Mouse (Mus musculus): Measurements from ENCODE around the gene Stk11. TPM values are rescaled to one million over a fixed set of nuclear protein-coding genes. Genes with fewer than 3 reads are reported as not detected.

Stk11 gene
- polyA plus RNA-seq, 1 experiment from 2014 or later, result 19.2 TPM

DNA sequence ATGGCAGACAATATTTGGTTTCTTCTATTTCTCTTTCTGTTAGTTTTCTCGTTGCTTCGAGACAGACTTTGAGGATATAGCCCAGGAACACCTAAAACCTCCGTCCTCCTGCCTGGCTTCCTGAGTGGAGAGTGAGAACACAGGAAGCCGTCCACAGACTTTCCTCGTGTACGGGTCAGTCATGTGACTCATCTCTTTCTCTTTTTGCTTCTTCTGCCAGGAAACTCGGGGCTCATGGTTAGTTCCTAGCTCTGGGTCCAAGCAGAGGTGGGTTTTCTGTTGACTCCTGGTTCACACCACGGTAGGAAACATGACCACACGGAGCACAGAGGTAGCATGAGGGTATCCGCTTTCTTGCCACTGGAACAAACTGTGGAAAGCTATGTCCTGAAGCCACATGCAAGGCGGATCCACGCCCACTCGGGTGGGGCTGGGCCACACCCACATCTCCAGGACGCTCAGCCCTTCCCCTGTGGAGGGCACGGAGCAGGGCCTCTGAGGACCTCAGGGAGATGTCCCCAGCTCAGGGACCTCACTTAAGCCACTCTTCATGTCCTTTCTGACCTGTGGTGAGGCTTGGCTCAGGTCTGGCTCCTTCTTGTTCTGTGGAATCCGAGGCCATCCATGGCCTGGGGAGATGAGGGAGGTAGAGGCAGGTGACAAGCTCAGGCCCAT lies 35.1 kb upstream of the Stk11 start:
- H3K4me3 ChIP-seq (replicated peaks), result no peak overlapping the region
- 72% methylated on average over 16 of the region's 16 CpGs for WGBS
- peak; percentile 67; the same call in 1 of the 2 replicates for ATAC-seq (ENCODE audit: insufficient read depth, low FRiP score, low read depth)
- peaks cover 17% of the 10 kb centered on the region for H3K4me1 ChIP-seq
- no peaks in the 10 kb centered on the region for H3K9me3 ChIP-seq
- peaks cover 29% of the 10 kb centered on the region for H3K36me3 ChIP-seq
- H3K27me3 ChIP-seq (replicated peaks), result no peaks in the 10 kb centered on the region
- no peak overlapping the region for H3K9ac ChIP-seq
- no peak overlapping the region for H3K4me2 ChIP-seq
- no peak overlapping the region for H3K27ac ChIP-seq

DNA sequence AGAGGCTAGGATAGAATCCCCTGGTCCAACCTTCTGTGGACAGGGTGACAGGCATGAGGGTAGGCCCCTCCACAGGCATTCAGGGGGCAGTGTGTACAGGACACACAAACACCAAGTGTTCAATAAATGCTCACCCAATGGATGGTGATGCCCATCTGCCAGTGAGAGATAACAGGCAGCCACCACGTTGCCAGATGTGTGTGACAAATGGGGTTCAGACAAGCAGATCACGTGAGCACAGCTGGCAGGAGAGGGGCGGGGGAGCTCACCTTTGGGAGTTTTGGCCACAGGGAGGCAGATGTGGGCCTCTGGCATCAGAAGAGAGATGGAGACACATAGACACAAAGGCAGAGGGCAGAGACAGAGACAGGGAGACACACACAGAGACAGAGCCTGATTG lies 34.5 kb upstream of the Stk11 start:
- Histone ChIP-seq H3K4me1 (peaks cover 14% of the 10 kb centered on the region), H3K9ac (no peak overlapping the region), H3K9me3 (no peaks in the 10 kb centered on the region), H3K4me3 (replicated peaks) (no peak overlapping the region), H3K36me3 (peaks cover 29% of the 10 kb centered on the region), H3K27me3 (replicated peaks) (no peaks in the 10 kb centered on the region), H3K4me2 (no peak overlapping the region), H3K27ac (no peak overlapping the region)
- peak; percentile 71 for ATAC-seq (ENCODE audit: insufficient read depth, low FRiP score, low read depth)
- WGBS, result 71% methylated on average over 3 of the region's 3 CpGs

DNA sequence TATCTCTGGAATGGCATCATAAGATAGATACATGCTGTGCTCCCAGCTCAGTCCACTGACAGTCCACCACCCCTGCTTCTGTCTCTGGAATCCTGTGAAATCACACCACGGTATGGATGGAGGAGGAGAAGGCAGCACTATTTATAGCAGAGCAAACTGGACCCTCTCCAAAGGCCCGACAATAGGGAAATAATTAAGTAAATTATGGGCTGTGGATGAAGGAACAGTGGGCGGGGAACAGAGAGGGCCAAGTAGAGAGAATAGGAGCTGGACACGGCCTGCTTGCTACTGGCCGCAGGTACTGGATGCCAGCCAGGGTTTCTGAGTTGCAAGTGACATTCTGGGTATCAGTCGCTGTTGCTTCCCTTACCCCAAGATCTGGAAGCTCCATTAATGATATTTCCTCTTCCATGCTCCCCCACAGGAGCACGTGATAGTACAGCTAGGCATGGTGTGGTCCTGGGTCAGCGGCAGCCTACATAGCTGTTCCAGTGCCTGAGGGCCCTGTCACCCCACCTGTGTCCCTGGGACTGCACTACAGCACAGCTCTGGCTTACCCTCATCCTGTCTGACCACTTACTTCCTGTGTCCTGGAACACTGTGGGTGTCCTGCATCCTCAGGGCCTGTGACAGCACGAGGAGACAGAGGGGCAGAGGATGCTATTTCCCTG lies 30.7 kb upstream of the Stk11 start:
- H3K9ac ChIP-seq, result no peak overlapping the region
- WGBS, result 61% methylated on average over 9 of the region's 9 CpGs
- H3K27me3 ChIP-seq (replicated peaks), result no peaks in the 10 kb centered on the region
- ATAC-seq (ENCODE audit: insufficient read depth, low FRiP score, low read depth), result peak; percentile 6; the same call in 1 of the 2 replicates
- H3K4me3 ChIP-seq (replicated peaks), result no peak overlapping the region
- peaks cover 14% of the 10 kb centered on the region for H3K4me1 ChIP-seq
- H3K9me3 ChIP-seq, result no peaks in the 10 kb centered on the region
- peaks cover 29% of the 10 kb centered on the region for H3K36me3 ChIP-seq
- H3K4me2 ChIP-seq, result no peak overlapping the region
- H3K27ac ChIP-seq, result peak overlapping the region; percentile 35; the same call in 1 of the 2 replicates

DNA sequence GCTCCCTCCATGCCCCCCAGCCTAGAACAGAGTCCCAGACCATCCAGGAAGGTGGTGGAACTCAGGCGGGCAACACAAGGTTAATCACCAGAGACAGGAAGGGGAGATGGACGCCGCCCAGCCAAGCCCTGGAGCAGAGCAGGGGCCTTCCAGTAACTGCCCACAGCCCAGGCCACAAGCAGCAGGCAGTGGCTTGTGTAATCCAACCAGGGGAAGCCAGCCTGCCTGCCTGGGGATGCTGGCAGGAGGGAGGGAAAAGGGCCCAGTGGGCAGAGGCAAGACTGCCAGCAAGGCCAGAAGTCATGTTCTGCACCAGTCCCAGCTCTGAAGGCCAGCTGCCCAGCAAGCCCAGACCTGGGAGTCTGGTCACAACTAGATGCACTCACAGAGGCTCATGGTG lies 28.8 kb upstream of the Stk11 start:
- Histone ChIP-seq H3K4me2 (no peak overlapping the region), H3K4me3 (replicated peaks) (no peak overlapping the region), H3K9me3 (no peaks in the 10 kb centered on the region), H3K27ac (no peak overlapping the region), H3K36me3 (peaks cover 19% of the 10 kb centered on the region), H3K4me1 (peaks cover 15% of the 10 kb centered on the region), H3K9ac (no peak overlapping the region), H3K27me3 (replicated peaks) (no peaks in the 10 kb centered on the region)
- WGBS, result 63% methylated on average over 3 of the region's 3 CpGs
- no peak for ATAC-seq (ENCODE audit: insufficient read depth, low FRiP score, low read depth)

DNA sequence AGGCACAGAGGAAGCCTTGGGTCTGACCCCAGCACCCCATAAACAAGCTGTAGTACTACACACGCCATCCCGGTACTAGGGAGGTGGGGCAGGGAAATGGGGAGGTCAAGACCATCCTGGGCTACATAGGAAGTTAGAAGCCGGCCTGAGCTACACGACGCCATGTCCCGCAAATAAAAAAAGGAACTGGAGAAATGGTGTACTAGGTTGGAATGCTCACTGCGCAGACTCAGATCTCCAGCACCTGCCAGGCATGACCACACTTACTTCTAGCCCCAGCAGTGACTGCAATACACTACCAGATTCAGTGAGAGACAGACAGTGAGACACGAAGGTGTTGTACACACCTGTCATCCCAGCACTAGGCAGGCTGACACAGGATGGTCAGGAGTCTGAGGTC lies 28.1 kb upstream of the Stk11 start:
- Histone ChIP-seq H3K9me3 (no peaks in the 10 kb centered on the region), H3K27me3 (replicated peaks) (no peaks in the 10 kb centered on the region), H3K4me3 (replicated peaks) (no peak overlapping the region), H3K36me3 (peaks cover 13% of the 10 kb centered on the region), H3K9ac (no peak overlapping the region), H3K4me2 (no peak overlapping the region), H3K27ac (no peak overlapping the region), H3K4me1 (peaks cover 19% of the 10 kb centered on the region)
- ATAC-seq (ENCODE audit: insufficient read depth, low FRiP score, low read depth), result no peak
- WGBS, result 90% methylated on average over 8 of the region's 8 CpGs

DNA sequence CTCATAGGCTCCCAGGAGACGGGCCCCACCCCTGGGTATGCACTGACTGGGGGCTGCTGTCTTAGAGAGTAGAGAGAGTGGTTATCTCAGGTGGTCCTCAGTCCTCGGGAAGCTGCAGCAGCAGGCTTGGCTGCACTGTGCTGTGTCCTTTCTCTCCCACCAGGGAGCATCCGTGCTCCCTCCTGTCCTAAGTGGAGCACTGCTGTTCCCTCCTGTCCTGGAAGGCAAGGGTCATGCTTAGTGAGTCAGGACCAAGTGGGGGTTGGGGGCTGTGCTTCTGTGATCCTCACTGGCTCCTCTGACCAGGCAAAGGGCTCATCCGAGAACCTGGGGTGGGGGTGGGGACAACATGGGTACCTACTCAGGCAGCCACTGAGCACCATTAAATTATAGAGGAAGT lies 26.5 kb upstream of the Stk11 start:
- Histone ChIP-seq H3K4me2 (no peak overlapping the region), H3K27me3 (replicated peaks) (no peaks in the 10 kb centered on the region), H3K4me1 (peaks cover 18% of the 10 kb centered on the region), H3K27ac (no peak overlapping the region), H3K36me3 (peaks cover 8% of the 10 kb centered on the region), H3K4me3 (replicated peaks) (no peak overlapping the region), H3K9me3 (no peaks in the 10 kb centered on the region), H3K9ac (no peak overlapping the region)
- ATAC-seq (ENCODE audit: insufficient read depth, low FRiP score, low read depth), result no peak
- WGBS, result 58% methylated on average over 4 of the region's 4 CpGs

DNA sequence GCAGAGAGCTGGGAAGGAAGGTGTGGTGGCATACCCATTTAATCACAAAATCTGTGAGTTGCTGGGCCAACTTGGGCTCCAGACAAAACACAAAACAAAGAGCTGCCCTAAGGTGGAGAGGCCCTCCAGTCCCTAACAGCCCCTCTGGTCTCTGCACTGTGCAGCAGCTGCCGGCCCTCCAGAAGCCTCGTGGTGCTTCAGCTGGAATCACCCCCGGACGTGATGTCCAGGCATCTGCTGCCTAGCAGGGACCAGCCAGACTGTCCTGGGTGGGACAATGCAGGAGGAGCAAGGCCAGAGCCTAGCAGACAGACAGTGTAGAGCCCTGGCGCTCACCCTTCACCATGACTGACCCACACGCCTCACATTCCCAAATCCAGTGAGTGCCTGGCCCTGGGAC lies 24.1 kb upstream of the Stk11 start:
- H3K9me3 ChIP-seq, result no peaks in the 10 kb centered on the region
- H3K36me3 ChIP-seq, result no peaks in the 10 kb centered on the region
- ATAC-seq (ENCODE audit: insufficient read depth, low FRiP score, low read depth), result no peak
- no peak overlapping the region for H3K4me3 ChIP-seq (replicated peaks)
- H3K4me1 ChIP-seq, result peaks cover 10% of the 10 kb centered on the region
- H3K27me3 ChIP-seq (replicated peaks), result no peaks in the 10 kb centered on the region
- H3K27ac ChIP-seq, result no peak overlapping the region
- no peak overlapping the region for H3K9ac ChIP-seq
- no peak overlapping the region for H3K4me2 ChIP-seq
- 84% methylated on average over 6 of the region's 6 CpGs for WGBS

DNA sequence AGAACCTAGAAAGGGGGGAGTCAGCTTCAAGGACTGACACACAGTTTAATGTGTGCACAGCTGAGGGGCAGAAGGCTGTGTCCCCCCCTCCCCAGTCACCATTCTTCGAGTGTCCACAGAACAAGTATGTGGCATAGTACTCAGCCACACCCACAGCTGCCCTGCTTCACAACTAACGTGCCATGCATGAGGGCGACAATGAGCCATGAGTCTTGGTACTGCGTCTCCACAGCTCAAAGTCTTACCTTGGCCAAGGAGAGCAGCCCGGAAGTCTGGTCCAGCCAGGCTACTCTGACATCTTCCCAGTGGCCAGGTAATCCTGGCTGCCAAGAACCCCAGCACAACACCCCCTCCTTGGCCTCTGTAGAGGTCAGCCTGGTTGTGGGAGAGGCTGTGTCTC lies 22.9 kb upstream of the Stk11 start:
- Histone ChIP-seq H3K27me3 (replicated peaks) (no peaks in the 10 kb centered on the region), H3K9ac (no peak overlapping the region), H3K9me3 (no peaks in the 10 kb centered on the region), H3K4me3 (replicated peaks) (no peak overlapping the region), H3K27ac (no peak overlapping the region), H3K36me3 (no peaks in the 10 kb centered on the region), H3K4me2 (no peak overlapping the region), H3K4me1 (peaks cover 21% of the 10 kb centered on the region)
- 67% methylated on average over 5 of the region's 5 CpGs for WGBS
- no peak for ATAC-seq (ENCODE audit: insufficient read depth, low FRiP score, low read depth)

DNA sequence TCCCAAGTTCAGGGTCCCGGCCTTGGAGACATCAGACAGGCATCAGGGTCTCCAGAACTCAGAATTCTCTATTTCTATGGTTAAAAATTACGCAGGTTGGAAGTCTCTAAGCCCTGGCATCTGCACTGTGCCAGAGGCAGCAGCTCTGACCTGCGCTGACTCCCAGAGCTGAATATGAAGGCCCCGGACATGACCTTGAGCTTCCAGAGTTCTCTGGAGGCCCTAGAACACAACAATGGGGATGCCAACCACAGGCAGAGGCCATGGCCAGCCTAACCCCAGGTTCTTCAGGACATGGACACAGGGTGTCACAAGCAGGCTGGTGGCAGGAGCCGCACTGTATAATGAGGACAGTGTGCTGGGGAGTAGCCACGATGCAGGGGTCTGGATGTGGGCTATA lies 21.5 kb upstream of the Stk11 start:
- Histone ChIP-seq H3K9me3 (no peaks in the 10 kb centered on the region), H3K27ac (no peak overlapping the region), H3K4me1 (peaks cover 27% of the 10 kb centered on the region), H3K4me2 (no peak overlapping the region), H3K4me3 (replicated peaks) (no peak overlapping the region), H3K36me3 (no peaks in the 10 kb centered on the region), H3K27me3 (replicated peaks) (no peaks in the 10 kb centered on the region), H3K9ac (no peak overlapping the region)
- WGBS, result 85% methylated on average over 6 of the region's 6 CpGs
- no peak for ATAC-seq (ENCODE audit: insufficient read depth, low FRiP score, low read depth)

DNA sequence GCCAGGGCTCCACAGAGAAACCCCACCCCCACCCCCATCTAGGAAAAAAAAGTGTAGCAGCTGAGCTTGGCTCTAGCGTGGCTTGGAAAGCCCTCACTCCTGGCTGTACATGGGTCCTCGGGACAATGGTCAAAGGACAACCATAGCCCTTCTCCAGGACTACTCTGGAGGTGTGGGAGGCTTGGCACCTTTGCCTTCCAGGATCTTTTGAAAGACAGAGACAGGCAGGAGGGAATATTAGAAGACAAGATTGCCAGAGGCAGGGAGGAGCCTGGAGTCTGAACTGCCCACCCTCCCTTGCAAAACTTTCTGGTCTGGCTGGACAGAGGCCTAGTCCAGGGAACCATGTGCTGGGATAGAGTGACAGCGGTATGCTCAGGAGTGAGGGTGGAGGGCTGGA lies 20.9 kb upstream of the Stk11 start:
- no peak overlapping the region for H3K4me2 ChIP-seq
- WGBS, result 81% methylated on average over 3 of the region's 3 CpGs
- peaks cover 28% of the 10 kb centered on the region for H3K4me1 ChIP-seq
- no peaks in the 10 kb centered on the region for H3K27me3 ChIP-seq (replicated peaks)
- no peak overlapping the region for H3K9ac ChIP-seq
- H3K36me3 ChIP-seq, result no peaks in the 10 kb centered on the region
- no peak overlapping the region for H3K27ac ChIP-seq
- ATAC-seq (ENCODE audit: insufficient read depth, low FRiP score, low read depth), result no peak
- no peaks in the 10 kb centered on the region for H3K9me3 ChIP-seq
- H3K4me3 ChIP-seq (replicated peaks), result no peak overlapping the region

DNA sequence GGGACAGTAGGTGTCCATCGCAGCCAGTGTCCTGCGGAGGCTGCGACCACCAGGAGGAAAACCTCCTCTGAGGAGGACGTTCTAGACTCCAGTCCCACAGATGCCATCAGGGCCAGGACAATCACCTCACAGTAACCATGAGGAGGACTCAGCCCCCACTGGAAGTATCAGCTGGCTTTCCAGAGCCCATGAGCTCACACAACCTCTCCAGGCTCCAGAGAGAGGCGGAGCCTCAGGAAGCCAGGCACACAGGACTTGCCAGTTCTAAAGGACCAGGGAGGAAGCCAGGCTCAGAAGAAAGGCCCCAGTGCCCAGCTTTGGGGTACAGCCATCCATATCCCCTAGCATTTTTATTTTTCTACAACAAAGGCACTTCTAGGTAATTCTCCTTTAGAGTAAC lies 20.1 kb upstream of the Stk11 start:
- no peak for ATAC-seq (ENCODE audit: insufficient read depth, low FRiP score, low read depth)

DNA sequence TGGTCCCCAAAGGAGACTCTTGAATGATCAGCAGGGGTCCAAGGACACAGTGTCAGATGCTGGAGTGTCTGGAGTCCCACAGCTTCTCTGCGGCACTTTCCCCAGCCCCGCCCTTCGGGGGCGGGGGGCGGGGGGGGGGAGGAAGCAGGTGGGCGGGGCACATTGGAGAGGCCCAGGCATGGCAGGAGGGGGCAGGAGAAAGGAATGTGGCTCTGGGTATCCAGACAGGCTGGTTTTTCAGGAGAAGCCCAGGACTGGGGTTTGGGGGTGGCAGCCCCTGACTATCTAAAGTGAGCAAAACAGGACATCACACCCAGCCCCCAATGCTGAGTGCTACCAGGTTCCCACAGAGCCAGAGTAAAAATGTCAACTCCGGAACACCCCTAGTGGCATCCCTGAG lies 18.3 kb upstream of the Stk11 start:
- peak overlapping the region; percentile 27; the same call in 1 of the 2 replicates for H3K4me2 ChIP-seq
- H3K4me3 ChIP-seq (replicated peaks), result no peak overlapping the region
- peak overlapping the region; percentile 40; the same call in 1 of the 2 replicates for H3K27ac ChIP-seq
- H3K27me3 ChIP-seq (replicated peaks), result no peaks in the 10 kb centered on the region
- H3K9me3 ChIP-seq, result no peaks in the 10 kb centered on the region
- 13% methylated on average over 7 of the region's 7 CpGs for WGBS
- H3K9ac ChIP-seq, result no peak overlapping the region
- peak; percentile 45 for ATAC-seq (ENCODE audit: insufficient read depth, low FRiP score, low read depth)
- peaks cover 44% of the 10 kb centered on the region for H3K4me1 ChIP-seq
- no peaks in the 10 kb centered on the region for H3K36me3 ChIP-seq

More for the DNA sequence above, 20.1 kb upstream of the Stk11 start:
- H3K27ac ChIP-seq, result 0 out of 2 replicates have a peak overlapping the region, but pooled peaks have one; percentile 16
- H3K4me3 ChIP-seq (replicated peaks), result no peak overlapping the region
- WGBS, result 76% methylated on average over 5 of the region's 5 CpGs
- H3K4me1 ChIP-seq, result peaks cover 36% of the 10 kb centered on the region
- H3K27me3 ChIP-seq (replicated peaks), result no peaks in the 10 kb centered on the region
- H3K36me3 ChIP-seq, result no peaks in the 10 kb centered on the region
- no peak overlapping the region for H3K9ac ChIP-seq
- H3K9me3 ChIP-seq, result no peaks in the 10 kb centered on the region
- no peak overlapping the region for H3K4me2 ChIP-seq
